Mouse (Mus musculus) Patski (cell line): ENCODE measurements at regions not wholly inside any gene's neighbourhood (a gene's known extent, or its start where the extent isn't known, plus 50 kb on each side); places are given as distances from the start of the nearest gene placed in this dataset.

ENCODE experiments used
- ATAC-seq: fragments of 100-300 bp; one replicate; pipeline ENCODE4 v1.8.0; 2021
- CTCF ChIA-PET: fragments of 350-600 bp; sonication (Branson Sonifier 250); formaldehyde crosslinking; loops from one replicate; lab custom pipeline; 2022; ENCODE audit warnings: inconsistent platforms; lab: Charles Lee
- POLR2A ChIA-PET: fragments of 350-600 bp; sonication (Branson Sonifier 250); formaldehyde crosslinking; loops from one replicate; lab custom pipeline; 2022; ENCODE audit warnings: antibody characterized with exemption, inconsistent platforms; lab: Charles Lee
- DNase-seq: peaks from one replicate; pipeline ENCODE4 v3.0.0-alpha.2; 2011; ENCODE audit warnings: low read depth, low spot score
- H3K27me3 ChIP-seq: fragments of 371-371 bp; one replicate; pipeline ENCODE4 v1.5.1; 2021
- CTCF ChIP-seq: fragments of 100-300 bp; IDR thresholded peaks from one replicate; pipeline ENCODE4 v1.5.1; 2021
- in situ Hi-C: fragments of 300-500 bp; cut with MboI; formaldehyde crosslinking; loops from 3 replicates; pipeline ENCODE4 v1.11.1; 2018; ENCODE audit warnings: low pct_unique_long_range_greater_than_20kb, mixed read lengths

DNA sequence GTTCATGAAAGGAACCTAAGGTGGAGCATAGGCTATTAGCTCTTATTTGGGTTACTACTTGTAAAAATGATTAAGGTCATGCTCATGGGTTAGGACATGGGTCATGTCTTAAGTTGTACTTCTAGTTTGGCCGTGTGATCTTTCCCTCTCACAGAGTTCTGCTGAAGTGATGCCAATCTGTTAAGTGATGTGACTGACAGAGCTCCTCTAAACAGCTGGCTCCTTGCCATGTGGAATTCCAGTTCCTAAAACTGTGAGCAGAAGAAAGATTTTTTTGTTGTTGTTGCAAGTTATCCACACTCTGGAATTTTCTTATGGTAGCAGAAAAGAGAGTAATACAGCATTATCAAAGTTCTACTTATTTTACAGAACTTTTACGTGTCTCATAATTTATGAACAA, 680.4 kb upstream of the Apob start:
- ChIA-PET POLR2A (no interaction called here), CTCF (no interaction called here)
- no peaks in the 10 kb centered on the region for H3K27me3 ChIP-seq
- no peak for ATAC-seq
- in situ Hi-C loops = no loop called here
- TF ChIP-seq CTCF = no peak
- DNase-seq = no peak

DNA sequence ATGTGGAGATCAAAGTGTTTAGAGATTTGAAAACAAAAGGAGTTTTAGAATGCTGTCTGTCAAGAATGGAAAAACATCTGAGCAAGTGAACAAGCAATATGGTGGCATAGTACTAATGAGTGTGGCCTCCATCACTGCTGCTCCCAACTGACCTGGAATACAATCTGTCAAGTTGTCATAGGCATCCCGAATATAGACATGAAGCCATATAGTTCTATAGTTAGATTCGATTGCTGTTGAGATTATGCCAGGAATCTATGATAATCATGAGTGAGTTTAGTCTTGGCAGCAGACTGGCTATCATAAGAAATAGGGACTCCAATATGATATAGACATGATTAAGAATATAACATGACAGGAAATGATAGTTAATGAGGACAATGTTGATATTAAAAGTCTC, 656.0 kb upstream of the Apob start:
- in situ Hi-C loops = no loop called here
- POLR2A ChIA-PET = no interaction called here

DNA sequence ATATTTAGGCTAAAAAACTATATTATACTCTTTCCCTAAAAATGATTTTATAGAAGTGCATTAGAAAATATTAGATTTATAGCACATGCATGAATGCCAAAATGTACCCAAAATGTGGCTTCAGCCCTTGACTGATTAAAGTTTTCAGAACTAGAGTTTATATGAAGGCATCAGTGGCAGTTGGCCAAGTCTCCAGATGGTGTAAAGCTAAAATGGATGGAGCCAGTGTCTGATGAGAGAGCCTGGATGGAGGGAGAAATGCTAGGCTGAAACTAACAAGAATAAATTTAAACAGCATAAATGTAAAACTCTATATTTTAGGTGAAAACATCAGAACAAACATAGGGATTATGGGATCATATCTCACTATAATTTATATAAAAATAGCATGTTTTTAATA, 648.8 kb upstream of the Apob start:
- POLR2A ChIA-PET = no interaction called here
- CTCF ChIA-PET = no interaction called here
- in situ Hi-C loops = no loop called here
- ATAC-seq (no peak), DNase-seq (no peak)
- H3K27me3 ChIP-seq = no peaks in the 10 kb centered on the region
- TF ChIP-seq CTCF = no peak

More for the DNA sequence above, 656.0 kb upstream of the Apob start:
- CTCF ChIA-PET = no interaction called here
- ATAC-seq (no peak), DNase-seq (no peak)
- TF ChIP-seq CTCF = no peak
- no peaks in the 10 kb centered on the region for H3K27me3 ChIP-seq
